Mouse (Mus musculus): ENCODE measurements at regions not wholly inside any gene's neighbourhood (a gene's known extent, or its start where the extent isn't known, plus 50 kb on each side); places are given as distances from the start of the nearest gene placed in this dataset.

GRCm38 (mm10) chr3:39062415-39062814, 175.7 kb downstream of the Fat4 start:
- H3K4me3 ChIP-seq, result no peak overlapping the region
- 0 out of 2 replicates have a peak, but pooled peaks have one; percentile 23 for ATAC-seq (replicated peaks)
- H3K36me3 ChIP-seq, result no peaks in the 10 kb centered on the region
- WGBS, result 70% methylated on average over 3 of the region's 3 CpGs
- H3K9ac ChIP-seq (replicated peaks), result no peak overlapping the region
- no peak overlapping the region for H3K27ac ChIP-seq (replicated peaks)
- no peaks in the 10 kb centered on the region for H3K4me1 ChIP-seq
- no peak overlapping the region for H3K4me2 ChIP-seq (replicated peaks)
- no peaks in the 10 kb centered on the region for H3K9me3 ChIP-seq
- H3K27me3 ChIP-seq, result no peaks in the 10 kb centered on the region

- no peaks in the 10 kb centered on the region for H3K27me3 ChIP-seq
- no peaks in the 10 kb centered on the region for H3K36me3 ChIP-seq
- H3K9me3 ChIP-seq, result no peaks in the 10 kb centered on the region
- no peak overlapping the region for H3K27ac ChIP-seq (replicated peaks)
- 64% methylated on average over 6 of the region's 6 CpGs for WGBS
- no peaks in the 10 kb centered on the region for H3K4me1 ChIP-seq
- no peak overlapping the region for H3K9ac ChIP-seq (replicated peaks)
- H3K4me3 ChIP-seq, result no peak overlapping the region
- H3K4me2 ChIP-seq (replicated peaks), result no peak overlapping the region
- ATAC-seq (replicated peaks), result no peak
These were observed 178.7 kb downstream of the Fat4 start for GRCm38 (mm10) chr3:39065457-39065856.

- no peak for ATAC-seq (replicated peaks)
These were observed 182.3 kb downstream of the Fat4 start for GRCm38 (mm10) chr3:39069011-39069410.

GRCm38 (mm10) chr3:39082678-39083270, 196.0 kb downstream of the Fat4 start:
- no peaks in the 10 kb centered on the region for H3K36me3 ChIP-seq
- H3K9me3 ChIP-seq, result no peaks in the 10 kb centered on the region
- no peak overlapping the region for H3K4me2 ChIP-seq (replicated peaks)
- no peaks in the 10 kb centered on the region for H3K27me3 ChIP-seq
- H3K9ac ChIP-seq (replicated peaks), result no peak overlapping the region
- no peak overlapping the region for H3K4me3 ChIP-seq
- peak; percentile 61 for ATAC-seq (replicated peaks)
- peaks cover 6% of the 10 kb centered on the region; the same call in 1 of the 2 replicates for H3K4me1 ChIP-seq
- H3K27ac ChIP-seq (replicated peaks), result no peak overlapping the region
- 46% methylated on average over 4 of the region's 4 CpGs for WGBS

More at GRCm38 (mm10) chr3:39069011-39069410, 182.3 kb downstream of the Fat4 start:
- H3K36me3 ChIP-seq, result no peaks in the 10 kb centered on the region
- H3K27me3 ChIP-seq, result no peaks in the 10 kb centered on the region
- no peaks in the 10 kb centered on the region for H3K9me3 ChIP-seq
- no peak overlapping the region for H3K9ac ChIP-seq (replicated peaks)
- H3K4me2 ChIP-seq (replicated peaks), result no peak overlapping the region
- H3K4me3 ChIP-seq, result no peak overlapping the region
- no peaks in the 10 kb centered on the region for H3K4me1 ChIP-seq
- H3K27ac ChIP-seq (replicated peaks), result no peak overlapping the region

- Histone ChIP-seq H3K4me1 (peaks cover 6% of the 10 kb centered on the region; the same call in 1 of the 2 replicates), H3K9me3 (no peaks in the 10 kb centered on the region), H3K4me3 (no peak overlapping the region), H3K27me3 (no peaks in the 10 kb centered on the region), H3K27ac (replicated peaks) (no peak overlapping the region), H3K4me2 (replicated peaks) (no peak overlapping the region), H3K9ac (replicated peaks) (no peak overlapping the region), H3K36me3 (no peaks in the 10 kb centered on the region)
- WGBS, result 93% methylated on average over 4 of the region's 4 CpGs
- no peak for ATAC-seq (replicated peaks)
These were observed 202.2 kb downstream of the Fat4 start for GRCm38 (mm10) chr3:39088948-39089347.

- WGBS, result 52% methylated on average over 3 of the region's 3 CpGs
- H3K4me2 ChIP-seq (replicated peaks), result no peak overlapping the region
- H3K4me1 ChIP-seq, result no peaks in the 10 kb centered on the region
- H3K9ac ChIP-seq (replicated peaks), result no peak overlapping the region
- H3K4me3 ChIP-seq, result no peak overlapping the region
- no peak overlapping the region for H3K27ac ChIP-seq (replicated peaks)
- H3K36me3 ChIP-seq, result no peaks in the 10 kb centered on the region
- no peak for ATAC-seq (replicated peaks)
- no peaks in the 10 kb centered on the region for H3K27me3 ChIP-seq
- H3K9me3 ChIP-seq, result no peaks in the 10 kb centered on the region
These were observed 215.6 kb downstream of the Fat4 start for GRCm38 (mm10) chr3:39102324-39102723.

- Histone ChIP-seq H3K4me2 (replicated peaks) (no peak overlapping the region), H3K27me3 (no peaks in the 10 kb centered on the region), H3K4me3 (no peak overlapping the region), H3K9me3 (no peaks in the 10 kb centered on the region), H3K9ac (replicated peaks) (no peak overlapping the region), H3K4me1 (0 out of 2 replicates have a peak, but pooled peaks cover 3% of the 10 kb centered on the region), H3K27ac (replicated peaks) (peak overlapping the region; percentile 51), H3K36me3 (no peaks in the 10 kb centered on the region)
- peak; percentile 60 for ATAC-seq (replicated peaks)
- WGBS, result 66% methylated on average over 5 of the region's 5 CpGs
These were observed 223.1 kb downstream of the Fat4 start for GRCm38 (mm10) chr3:39109756-39110392.

- Histone ChIP-seq H3K4me1 (0 out of 2 replicates have a peak, but pooled peaks cover 3% of the 10 kb centered on the region), H3K9ac (replicated peaks) (no peak overlapping the region), H3K36me3 (no peaks in the 10 kb centered on the region), H3K27me3 (no peaks in the 10 kb centered on the region), H3K27ac (replicated peaks) (no peak overlapping the region), H3K9me3 (0 out of 2 replicates have a peak, but pooled peaks cover 5% of the 10 kb centered on the region), H3K4me2 (replicated peaks) (no peak overlapping the region), H3K4me3 (no peak overlapping the region)
- ATAC-seq (replicated peaks), result no peak
- WGBS, result 73% methylated on average over 3 of the region's 3 CpGs
These were observed 227.3 kb downstream of the Fat4 start for GRCm38 (mm10) chr3:39114056-39114455.

GRCm38 (mm10) chr3:39114826-39115225, 228.1 kb downstream of the Fat4 start:
- 84% methylated on average over 3 of the region's 3 CpGs for WGBS
- H3K4me2 ChIP-seq (replicated peaks), result no peak overlapping the region
- no peak overlapping the region for H3K27ac ChIP-seq (replicated peaks)
- H3K9ac ChIP-seq (replicated peaks), result no peak overlapping the region
- ATAC-seq (replicated peaks), result no peak
- 0 out of 2 replicates have a peak, but pooled peaks cover under 1% of the 10 kb centered on the region for H3K4me1 ChIP-seq
- H3K36me3 ChIP-seq, result no peaks in the 10 kb centered on the region
- H3K4me3 ChIP-seq, result no peak overlapping the region
- H3K27me3 ChIP-seq, result no peaks in the 10 kb centered on the region
- 0 out of 2 replicates have a peak, but pooled peaks cover 5% of the 10 kb centered on the region for H3K9me3 ChIP-seq

GRCm38 (mm10) chr3:39115441-39115840, 228.7 kb downstream of the Fat4 start:
- Histone ChIP-seq H3K9me3 (0 out of 2 replicates have a peak, but pooled peaks cover 5% of the 10 kb centered on the region), H3K4me3 (no peak overlapping the region), H3K27me3 (no peaks in the 10 kb centered on the region), H3K27ac (replicated peaks) (no peak overlapping the region), H3K9ac (replicated peaks) (no peak overlapping the region), H3K36me3 (no peaks in the 10 kb centered on the region), H3K4me1 (no peaks in the 10 kb centered on the region), H3K4me2 (replicated peaks) (no peak overlapping the region)
- no peak for ATAC-seq (replicated peaks)
- WGBS, result 8% methylated on average over 1 of the region's 1 CpGs

GRCm38 (mm10) chr3:39122250-39122649, 235.5 kb downstream of the Fat4 start:
- no peaks in the 10 kb centered on the region for H3K27me3 ChIP-seq
- H3K9ac ChIP-seq (replicated peaks), result no peak overlapping the region
- no peaks in the 10 kb centered on the region for H3K36me3 ChIP-seq
- no peak overlapping the region for H3K4me3 ChIP-seq
- no peak for ATAC-seq (replicated peaks)
- no peak overlapping the region for H3K27ac ChIP-seq (replicated peaks)
- H3K4me1 ChIP-seq, result no peaks in the 10 kb centered on the region
- 0 out of 2 replicates have a peak, but pooled peaks cover 3% of the 10 kb centered on the region for H3K9me3 ChIP-seq
- 88% methylated on average over 1 of the region's 1 CpGs for WGBS
- H3K4me2 ChIP-seq (replicated peaks), result no peak overlapping the region

- no peaks in the 10 kb centered on the region for H3K27me3 ChIP-seq
- H3K4me3 ChIP-seq, result no peak overlapping the region
- H3K9ac ChIP-seq (replicated peaks), result no peak overlapping the region
- no peak overlapping the region for H3K27ac ChIP-seq (replicated peaks)
- WGBS, result 85% methylated on average over 3 of the region's 3 CpGs
- no peak overlapping the region for H3K4me2 ChIP-seq (replicated peaks)
- no peak for ATAC-seq (replicated peaks)
- H3K4me1 ChIP-seq, result no peaks in the 10 kb centered on the region
- no peaks in the 10 kb centered on the region for H3K9me3 ChIP-seq
- H3K36me3 ChIP-seq, result no peaks in the 10 kb centered on the region
These were observed 243.8 kb downstream of the Fat4 start for GRCm38 (mm10) chr3:39130532-39130931.

Measured in forebrain, embryonic 15.5 days (tissue).